Mouse (Mus musculus) embryo, embryonic 10 days (tissue): ENCODE measurements around the gene Mylk.
A peak's percentile ranks its signal among the peaks of the same experiment; 100 is the strongest.

Experiments used
- DNase-seq: peaks from one replicate; pipeline ENCODE4 v3.0.0-alpha.2; 2015; ENCODE audit warnings: low spot score

Mylk gene

DNA sequence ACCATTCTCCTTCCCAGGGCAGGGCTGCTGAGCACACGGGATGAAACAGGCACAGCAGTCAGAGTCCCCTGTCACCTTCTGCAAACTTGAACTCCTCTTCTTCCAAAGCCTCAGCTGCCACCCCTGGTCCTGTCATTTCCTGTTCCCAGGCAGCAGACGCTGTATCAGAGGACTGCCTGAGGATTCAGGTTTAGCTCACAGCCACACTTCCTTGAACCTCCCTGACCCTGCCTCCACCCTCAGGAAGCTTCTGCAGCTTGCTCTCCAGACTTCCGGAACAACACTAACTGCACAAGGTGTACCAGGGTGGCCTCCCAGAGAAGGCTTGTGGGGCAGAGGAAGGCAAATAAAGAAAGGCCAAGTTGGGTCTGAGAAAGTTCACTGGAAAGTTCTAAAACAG lies 102.6 kb downstream of the Mylk start:
- DNase-seq: no peak

- no peak for DNase-seq
Measured at GRCm38 (mm10) chr16:34854066-34854465, 109.1 kb downstream of the Mylk start.

DNA sequence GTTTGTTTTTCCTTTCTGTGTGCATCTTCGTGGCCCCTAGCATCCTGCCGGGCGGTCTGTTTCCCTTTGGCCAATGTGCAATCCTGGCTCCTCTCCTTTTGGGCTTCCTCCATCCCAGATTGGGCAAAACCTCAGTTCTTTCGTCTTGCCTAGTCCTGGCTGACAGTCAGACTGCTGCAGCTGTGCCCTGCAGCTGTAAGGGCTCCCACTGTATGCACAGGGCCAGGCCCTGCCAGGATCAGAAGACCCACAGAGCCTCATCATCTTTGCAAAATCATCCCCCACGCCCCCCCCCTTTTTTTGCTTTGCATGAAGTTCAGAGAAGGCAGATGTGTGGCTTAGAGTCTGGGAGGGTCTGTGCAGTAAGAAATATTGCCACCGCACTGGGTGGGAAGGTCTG lies 110.1 kb downstream of the Mylk start:
- no peak for DNase-seq

DNA sequence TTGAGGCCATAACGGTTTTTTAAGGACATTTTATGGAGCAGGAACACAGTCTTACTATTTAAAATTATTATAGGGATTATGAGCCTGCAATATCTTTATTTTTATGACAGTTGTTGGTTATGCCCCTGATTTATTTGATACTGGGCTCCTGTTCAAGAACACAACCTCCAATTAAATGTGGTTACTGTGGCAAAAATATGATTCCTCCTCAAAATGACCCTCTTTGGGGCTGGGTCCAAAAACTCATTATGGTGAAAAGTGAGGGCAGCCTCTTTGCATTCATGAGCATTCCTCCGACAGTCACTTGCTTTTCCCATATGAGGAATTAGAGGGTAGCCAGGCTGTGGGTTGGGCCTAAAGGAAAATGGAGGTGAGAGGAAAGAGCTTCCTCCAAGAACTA lies 110.7 kb downstream of the Mylk start:
- no peak for DNase-seq

- DNase-seq: no peak
Measured at GRCm38 (mm10) chr16:34857631-34858030, 112.6 kb downstream of the Mylk start.

- DNase-seq: no peak
Measured at GRCm38 (mm10) chr16:34860761-34861160, 115.8 kb downstream of the Mylk start.

DNA sequence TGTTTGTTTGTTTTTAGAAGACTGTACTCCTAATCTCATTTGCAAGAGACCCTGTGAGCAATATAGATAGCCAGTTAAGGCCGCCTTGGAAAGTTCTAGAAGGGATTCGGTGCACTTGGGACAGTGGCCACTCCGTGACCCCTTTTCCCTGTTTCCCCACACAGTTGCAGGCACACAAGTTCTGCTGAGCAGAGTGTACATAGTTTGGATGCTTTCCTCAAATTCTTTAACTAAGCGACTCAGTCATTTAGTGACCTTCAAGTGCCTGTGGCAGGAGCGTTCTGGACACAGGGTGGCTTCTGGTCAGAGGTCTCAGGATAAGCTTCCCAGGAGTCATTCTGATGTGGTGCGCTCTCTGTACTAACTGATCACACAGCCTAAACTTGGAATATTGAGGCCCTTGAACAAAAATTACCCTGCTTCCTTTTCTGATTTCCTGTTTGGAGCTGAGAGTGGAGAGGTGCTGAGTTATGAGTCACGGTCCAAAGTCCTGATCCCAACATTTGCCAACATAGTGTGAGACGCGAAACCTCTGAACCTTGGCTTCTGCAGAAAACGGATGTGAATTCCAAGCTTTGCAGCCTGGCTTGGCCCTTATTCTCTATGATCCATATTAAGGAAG lies 116.8 kb downstream of the Mylk start:
- DNase-seq: no peak

DNA sequence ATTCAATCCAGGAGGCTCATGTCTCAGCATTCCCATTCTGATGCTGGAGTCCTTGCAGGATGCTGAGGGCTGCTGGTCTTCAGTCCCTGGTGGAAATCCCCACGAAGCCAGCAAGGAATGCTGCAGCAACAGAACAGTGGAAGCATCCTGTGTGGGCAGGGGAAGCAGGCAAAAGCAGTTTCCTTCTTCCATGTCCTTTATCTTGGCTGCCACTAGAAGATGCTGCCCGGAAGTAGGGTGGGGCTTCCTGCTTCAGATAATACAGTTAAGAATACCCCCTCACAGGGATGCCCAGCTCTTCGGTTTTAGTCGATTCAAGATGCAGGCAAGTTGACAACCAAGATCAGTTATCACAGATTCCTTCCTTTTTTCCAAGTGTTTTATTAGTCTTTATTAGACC lies 120.4 kb downstream of the Mylk start:
- DNase-seq: no peak

GRCm38 (mm10) chr16:34867217-34867616 lies 122.2 kb downstream of the Mylk start:
- no peak for DNase-seq

DNA sequence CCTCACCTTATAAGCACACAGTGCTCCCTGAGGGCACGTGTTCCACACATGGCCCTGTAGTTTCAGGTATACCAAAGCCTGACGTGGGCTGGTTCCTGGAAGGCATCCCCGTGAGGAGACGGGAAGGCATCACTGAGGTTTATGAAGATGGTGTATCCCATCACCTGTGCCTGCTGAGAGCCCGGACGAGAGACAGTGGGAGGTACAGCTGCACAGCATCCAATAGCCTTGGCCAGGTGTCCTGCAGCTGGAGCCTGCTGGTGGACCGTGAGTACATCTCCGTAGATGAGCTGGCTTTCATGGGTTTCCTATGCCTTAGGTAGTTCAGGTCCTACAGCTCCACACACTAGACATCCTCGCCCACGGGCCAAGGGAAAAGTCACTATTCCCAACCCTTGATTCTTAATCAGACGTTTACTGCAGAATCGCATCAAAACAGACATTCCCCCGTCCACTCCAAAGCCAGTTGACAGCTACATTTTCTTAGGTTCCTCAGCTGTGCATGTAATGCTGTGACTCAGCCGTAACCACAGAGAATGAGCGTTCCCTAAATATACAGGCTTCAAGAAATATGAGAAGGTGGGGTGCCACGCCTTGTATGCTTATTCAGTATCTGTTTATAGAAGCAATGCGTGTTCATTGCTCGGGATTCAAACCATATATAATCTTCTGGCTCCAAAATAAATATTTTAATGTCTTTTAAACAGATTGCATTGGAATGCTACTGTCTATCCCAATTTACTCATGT lies 135.2 kb downstream of the Mylk start:
- no peak for DNase-seq

DNA sequence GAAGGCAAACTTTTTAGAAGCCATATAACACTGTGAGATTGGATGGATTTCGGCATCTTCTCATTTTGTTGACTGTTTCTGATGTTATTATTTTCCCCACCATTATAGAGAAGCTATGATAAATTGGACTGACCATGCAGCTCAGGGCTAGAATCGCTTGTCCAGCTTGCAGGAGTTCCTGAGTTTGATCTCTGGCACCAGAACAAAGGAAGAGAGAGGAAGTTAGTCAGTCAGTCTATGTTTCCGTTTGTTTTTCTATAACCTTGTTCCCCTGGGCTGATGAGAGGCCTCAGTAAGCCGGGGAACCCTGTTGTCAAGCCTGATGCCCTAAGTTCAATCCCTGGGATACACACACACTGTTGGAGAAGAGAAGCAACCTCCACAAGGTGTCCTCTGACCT lies 135.8 kb downstream of the Mylk start:
- DNase-seq: no peak

- DNase-seq: no peak
Measured at GRCm38 (mm10) chr16:34887037-34887436, 142.0 kb downstream of the Mylk start.

DNA sequence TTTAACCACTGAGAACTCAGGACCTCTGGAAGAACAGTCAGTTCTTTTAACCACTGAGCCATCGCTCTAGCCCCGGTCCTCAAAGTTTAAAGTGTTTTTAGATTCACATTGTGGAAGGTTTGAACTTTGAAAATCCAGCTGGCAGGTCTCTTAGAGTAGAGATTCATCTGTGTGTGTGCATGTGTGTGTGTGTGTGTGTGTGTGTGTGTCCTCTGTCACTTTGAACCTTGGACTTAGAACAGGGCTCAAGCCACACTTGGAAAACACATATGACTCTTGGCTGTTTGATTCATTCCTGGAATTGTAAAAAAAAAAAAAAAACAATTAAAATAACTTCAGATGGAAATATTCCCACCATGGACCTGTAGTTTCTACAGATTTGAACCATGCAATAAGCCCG lies 149.0 kb downstream of the Mylk start:
- DNase-seq: no peak

GRCm38 (mm10) chr16:34895916-34896315 lies 150.9 kb downstream of the Mylk start:
- DNase-seq: no peak

DNA sequence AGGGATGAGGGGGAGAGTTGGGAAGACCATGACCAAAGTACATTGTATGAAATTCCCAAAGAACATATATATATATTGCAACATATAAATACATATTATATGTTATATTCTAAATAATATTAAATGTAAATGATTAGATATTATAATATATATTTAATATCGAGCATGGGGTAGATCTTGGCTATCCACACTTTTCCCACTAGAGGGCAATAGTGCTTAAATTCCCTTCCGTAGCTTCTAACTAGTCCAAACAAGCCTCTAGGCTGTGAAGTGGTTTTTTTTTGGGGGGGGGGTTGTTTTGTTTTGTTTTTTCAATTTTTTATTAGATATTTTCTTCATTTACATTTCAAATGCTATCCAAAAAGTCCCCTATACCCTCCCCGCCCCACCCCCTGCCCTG lies 152.0 kb downstream of the Mylk start:
- DNase-seq: no peak

GRCm38 (mm10) chr16:34898057-34898789 lies 153.2 kb downstream of the Mylk start:
- no peak for DNase-seq

DNA sequence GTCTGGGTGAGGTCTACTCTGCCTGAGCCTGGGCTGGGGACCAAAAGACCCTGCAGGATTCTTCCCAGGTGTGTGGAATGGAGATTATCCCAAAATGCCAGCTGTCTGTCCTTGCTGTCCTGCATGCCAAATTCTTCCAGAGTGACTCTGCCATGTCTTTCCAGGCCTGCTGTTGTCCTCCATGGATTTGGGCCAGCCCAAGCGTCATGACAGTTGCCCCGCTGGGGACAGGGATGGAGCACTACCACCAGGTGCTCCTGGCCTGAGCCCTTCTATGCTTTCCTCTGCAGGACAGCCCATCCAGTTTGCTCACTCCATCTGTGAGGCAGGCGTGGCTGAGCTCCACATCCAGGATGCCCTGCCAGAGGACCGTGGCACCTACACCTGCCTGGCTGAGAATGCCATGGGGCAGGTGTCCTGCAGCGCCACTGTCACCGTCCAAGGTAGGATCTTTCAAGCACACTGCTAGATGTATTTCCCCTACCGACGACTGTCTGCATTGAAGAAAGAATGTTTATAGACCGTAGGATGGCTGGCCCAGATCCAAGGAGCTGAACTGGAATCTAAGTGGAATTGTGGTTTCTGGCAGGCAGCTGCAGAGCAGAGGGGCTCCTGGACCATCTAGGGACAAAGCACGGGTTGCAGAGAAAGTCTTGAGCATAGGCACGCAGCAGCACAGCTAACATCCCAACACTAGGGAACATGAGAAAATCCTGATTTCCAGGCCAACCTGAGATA lies 154.2 kb downstream of the Mylk start:
- no peak for DNase-seq

GRCm38 (mm10) chr16:34899997-34900396 lies 155.0 kb downstream of the Mylk start:
- DNase-seq: no peak

GRCm38 (mm10) chr16:34900471-34900870 lies 155.5 kb downstream of the Mylk start:
- no peak for DNase-seq

DNA sequence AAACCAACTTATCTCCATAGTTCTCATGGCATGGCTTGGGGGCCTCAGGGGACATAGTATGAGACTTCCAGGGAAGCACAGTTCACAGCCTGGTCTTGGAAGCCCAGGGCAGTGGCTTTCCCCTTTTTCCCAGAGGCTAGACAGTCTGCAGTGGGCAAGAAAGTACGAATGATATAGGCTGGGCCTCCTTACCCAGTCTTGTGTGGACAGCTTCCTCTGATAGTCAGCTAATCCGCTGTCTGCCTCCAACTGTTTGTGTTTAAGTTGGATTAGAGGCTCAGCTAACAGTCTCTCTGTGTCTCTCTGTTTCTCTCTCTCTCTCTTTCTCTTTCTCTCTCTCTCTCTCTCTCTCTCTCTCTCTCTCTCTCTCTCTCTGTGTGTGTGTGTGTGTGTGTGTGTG lies 156.0 kb downstream of the Mylk start:
- no peak for DNase-seq

GRCm38 (mm10) chr16:34901611-34902293 lies 156.7 kb downstream of the Mylk start:
- no peak for DNase-seq

- peak; percentile 89 for DNase-seq
Measured at GRCm38 (mm10) chr16:34902294-34902680, 157.3 kb downstream of the Mylk start.
